In genomic region chr3:27267887-27268286, GRCm38 (mm10) we compare ENCODE assay signal across 24 mouse cellular contexts. TPM values are rescaled to one million over a fixed set of nuclear protein-coding genes. Genes with fewer than 3 reads are reported as not detected.
A peak's percentile ranks its signal among the peaks of the same experiment; 100 is the strongest.
DNase-seq lines count a peak whose midpoint lies in the region; ATAC-seq and TF ChIP-seq lines count a peak whose summit lies in the region.
"Had no signal": no experiment of that assay in that cellular context is flagged by ENCODE, and none has a peak within 500 bp of the region (broad histone marks: within the 10 kb centered on the region; RNA-seq: fewer than 3 reads in every experiment).

No protein-coding gene starts in this region.

- WGBS in heart, adult 2 months, result 42% methylated on average over 4 of the region's 4 CpGs
- WGBS in kidney, embryonic 15.5 days, result 61% methylated on average over 4 of the region's 4 CpGs
- WGBS in lung, embryonic 14.5 days, result 50% methylated on average over 4 of the region's 4 CpGs

- H3K4me2 ChIP-seq in kidney, embryonic 15.5 days, result no peak overlapping the region
- no peak overlapping the region for H3K4me2 ChIP-seq in lung, embryonic 14.5 days
- H3K4me2 ChIP-seq: forebrain, embryonic 13.5 days; heart, embryonic 12.5 days; heart, embryonic 15.5 days; hindbrain, embryonic 13.5 days had no signal

- no peaks in the 10 kb centered on the region for H3K27me3 ChIP-seq in heart, adult 2 months (ENCODE audit: control insufficient read depth, insufficient read depth, low read length)
- no peaks in the 10 kb centered on the region for H3K27me3 ChIP-seq in kidney, embryonic 15.5 days
- H3K27me3 ChIP-seq in lung, embryonic 14.5 days (ENCODE audit: insufficient read depth, low read length), result no peaks in the 10 kb centered on the region
- H3K27me3 ChIP-seq: forebrain, embryonic 13.5 days; heart, embryonic 12.5 days; heart, embryonic 15.5 days; hindbrain, embryonic 13.5 days had no signal

- no peaks in the 10 kb centered on the region for H3K36me3 ChIP-seq in heart, adult 2 months (ENCODE audit: control insufficient read depth, insufficient read depth, low read length)
- H3K36me3 ChIP-seq in kidney, embryonic 15.5 days, result no peaks in the 10 kb centered on the region
- H3K36me3 ChIP-seq in lung, embryonic 14.5 days (ENCODE audit: insufficient read depth), result no peaks in the 10 kb centered on the region
- H3K36me3 ChIP-seq: forebrain, embryonic 10.5 days; heart, embryonic 12.5 days; heart, embryonic 15.5 days; hindbrain, embryonic 10.5 days; hindbrain, embryonic 13.5 days had no signal

- no peaks in the 10 kb centered on the region for H3K79me2 ChIP-seq in heart, adult 2 months (replicated peaks; ENCODE audit: control insufficient read depth, insufficient read depth, low read length)

- H3K27ac ChIP-seq in heart, adult 2 months, result peak overlapping the region; percentile 51
- H3K27ac ChIP-seq in kidney, embryonic 15.5 days, result peak overlapping the region; percentile 78
- peak overlapping the region; percentile 33; the same call in 1 of the 2 replicates for H3K27ac ChIP-seq in lung, embryonic 14.5 days (ENCODE audit: low read depth)
- H3K27ac ChIP-seq in brown adipose tissue, adult 24 weeks (replicated peaks; ENCODE audit: low read depth, low read length), result peak overlapping the region; percentile 11
- H3K27ac ChIP-seq: forebrain, embryonic 10.5 days; forebrain, embryonic 13.5 days; hindbrain, embryonic 10.5 days; hindbrain, embryonic 13.5 days had no signal

- 0 out of 2 replicates have a peak, but pooled peaks have one; percentile 52 for ATAC-seq in kidney, embryonic 15.5 days (replicated peaks; ENCODE audit: low FRiP score)
- ATAC-seq in lung, embryonic 14.5 days (ENCODE audit: insufficient read depth), result no peak
- ATAC-seq: activated CD4-positive, CD25-positive, alpha-beta regulatory T cell, adult 4 months; forebrain, embryonic 13.5 days; forebrain, embryonic 16.5 days had no signal

- TF ChIP-seq EP300 in heart, adult 2 months (IDR thresholded peaks at IDR 0.05; ENCODE audit: insufficient read depth, low read depth, low read length), result no peak

- no peak overlapping the region for H3K4me3 ChIP-seq in heart, adult 2 months
- no peak overlapping the region for H3K4me3 ChIP-seq in kidney, embryonic 15.5 days (replicated peaks)
- H3K4me3 ChIP-seq in lung, embryonic 14.5 days (ENCODE audit: low read depth, low read length), result no peak overlapping the region
- H3K4me3 ChIP-seq in brown adipose tissue, adult 24 weeks (ENCODE audit: insufficient read depth, low read depth, low read length), result no peak overlapping the region
- H3K4me3 ChIP-seq: forebrain, embryonic 10.5 days; forebrain, embryonic 13.5 days; heart, embryonic 12.5 days; heart, embryonic 15.5 days; hindbrain, embryonic 10.5 days; hindbrain, embryonic 13.5 days had no signal

- intact Hi-C loops in heart, adult 2 months (cut with DNase I), result no loop called here

- no peak overlapping the region for H3K9ac ChIP-seq in heart, adult 2 months (ENCODE audit: low read depth, low read length)
- H3K9ac ChIP-seq in kidney, embryonic 15.5 days, result no peak overlapping the region
- H3K9ac ChIP-seq in lung, embryonic 14.5 days, result no peak overlapping the region
- H3K9ac ChIP-seq: forebrain, embryonic 13.5 days; heart, embryonic 12.5 days; heart, embryonic 15.5 days; hindbrain, embryonic 13.5 days had no signal

- TF ChIP-seq CTCF in heart, adult 2 months (IDR thresholded peaks at IDR 0.05), result no peak
- TF ChIP-seq CTCF in lung, embryonic 14.5 days (IDR thresholded peaks at IDR 0.05; ENCODE audit: low read depth), result no peak

- DNase-seq in heart, adult 2 months, result no peak
- no peak for DNase-seq in heart, adult 18-20 months
- DNase-seq in kidney, postnatal 36 days, result no peak
- no peak for DNase-seq in lung, embryonic 14.5 days
- no peak for DNase-seq in lung, postnatal 4 days
- DNase-seq: adrenal gland, adult 8-10 months; adrenal gland, postnatal 25 days; cerebellum, adult 18-20 months; cerebellum, adult 9-10 months; cerebellum, postnatal 14 days; gastrocnemius, postnatal 10 days; gastrocnemius, postnatal 36 days had no signal

- no peak for TF ChIP-seq POLR2A in heart, adult 2 months (IDR thresholded peaks at IDR 0.05; ENCODE audit: insufficient read depth, low read depth, low read length)

- H3K9me3 ChIP-seq in kidney, embryonic 15.5 days (replicated peaks), result no peaks in the 10 kb centered on the region
- no peaks in the 10 kb centered on the region for H3K9me3 ChIP-seq in lung, embryonic 14.5 days (ENCODE audit: low read depth, low read length)
- H3K9me3 ChIP-seq: forebrain, embryonic 10.5 days; forebrain, embryonic 13.5 days; heart, embryonic 12.5 days; heart, embryonic 15.5 days; hindbrain, embryonic 10.5 days; hindbrain, embryonic 13.5 days had no signal

- H3K4me1 ChIP-seq in heart, adult 2 months (ENCODE audit: control insufficient read depth, insufficient read depth, low read length), result peaks cover 8% of the 10 kb centered on the region
- H3K4me1 ChIP-seq in kidney, embryonic 15.5 days, result peaks cover 30% of the 10 kb centered on the region
- no peaks in the 10 kb centered on the region; the same call in 1 of the 2 replicates for H3K4me1 ChIP-seq in lung, embryonic 14.5 days (ENCODE audit: insufficient read depth)
- H3K4me1 ChIP-seq in brown adipose tissue, adult 24 weeks (ENCODE audit: control insufficient read depth, insufficient read depth, insufficient read length, low read length), result peaks cover 9% of the 10 kb centered on the region
- H3K4me1 ChIP-seq: forebrain, embryonic 13.5 days; heart, embryonic 12.5 days; hindbrain, embryonic 13.5 days had no signal

RNA-seq across cellular contexts. Expression of gene Tnfsf10, which starts 48.9 kb away (rescaled TPM):
- 10 to 100 TPM in 1 of 2 experiments, 1 to 10 TPM in 1; 6.3 to 10.4 TPM for total RNA-seq in heart, adult 2 months (2021)
- polyA plus RNA-seq in heart, adult 2 months (2012; rRNA removed), result 4.2 and 8.5 TPM in 2 replicates
- total RNA-seq in heart, adult 18-20 months (2021), result 10 to 100 TPM in 1 of 2 experiments, 1 to 10 TPM in 1; 6.3 to 10.0 TPM
- polyA plus RNA-seq in kidney, embryonic 15.5 days (2015; fragmentation: Nextera tagmentation; extraction: Ambion mirVana), result 0.44 and 0.45 TPM in 2 replicates
- 1.6 and 2.1 TPM in 2 replicates for polyA plus RNA-seq in lung, embryonic 14.5 days (2014; fragmentation: Nextera tagmentation; extraction: Ambion mirVana)
- polyA plus RNA-seq in brown adipose tissue, adult 24 weeks (2012; ENCODE audit: insufficient read depth, insufficient read length, missing spikeins), result 4.5 and 6.3 TPM in 2 replicates
- total RNA-seq: ES-E14 had no signal
- polyA plus RNA-seq: embryonic facial prominence, embryonic 11.5 days; forebrain, embryonic 10.5 days; heart, embryonic 12.5 days had no signal

Comparison
In these comparisons a context has a peak if more than half of its experiments do, and no peak if none do; other contexts are left out.
1. H3K27ac ChIP-seq: peak in every context shown above with its lines; median percentile 78 in kidney, embryonic 15.5 days; 51 in heart, adult 2 months; 33 in lung, embryonic 14.5 days; 11 in brown adipose tissue, adult 24 weeks.